ENCODE assay signal across 8 mouse cellular contexts in genomic region chr7:12835193-12835671, GRCm38 (mm10). TPM values are rescaled to one million over a fixed set of nuclear protein-coding genes. Genes with fewer than 3 reads are reported as not detected.
A peak's percentile ranks its signal among the peaks of the same experiment; 100 is the strongest.
DNase-seq lines count a peak whose midpoint lies in the region; ATAC-seq and TF ChIP-seq lines count a peak whose summit lies in the region.

No protein-coding gene starts in this region.

- H3K4me2 ChIP-seq in heart, postnatal 0 days (ENCODE audit: low read depth, low read length), result peak overlapping the region; percentile 71

- no peaks in the 10 kb centered on the region for H3K27me3 ChIP-seq in heart, postnatal 0 days (ENCODE audit: control insufficient read depth, insufficient read depth, low read length)

- no peak for TF ChIP-seq CTCF in heart, postnatal 0 days (IDR thresholded peaks at IDR 0.05; ENCODE audit: low read depth)

- TF ChIP-seq EP300 in heart, postnatal 0 days (IDR thresholded peaks at IDR 0.05; ENCODE audit: low read depth), result no peak

- peaks cover 34% of the 10 kb centered on the region for H3K9me3 ChIP-seq in heart, postnatal 0 days (replicated peaks; ENCODE audit: control insufficient read depth, low read length)

- WGBS in heart, postnatal 0 days, result 34% methylated on average over 13 of the region's 13 CpGs

- no peak for DNase-seq in cerebellum, postnatal 36 days
- peak; percentile 39 for DNase-seq in 3T3-L1 (ENCODE audit: low read depth, low spot score)
- peak; percentile 45 to 55 for DNase-seq in cerebellum, postnatal 14 days
- DNase-seq in heart, postnatal 0 days (ENCODE audit: low spot score), result peak; percentile 6
- peak; percentile 6 to 26 for DNase-seq in layer of hippocampus, postnatal 14 days (ENCODE audit: low spot score in 2 of 2)
- DNase-seq in yolk sac, embryonic 10.5 days (ENCODE audit: low spot score), result no peak

- 0 out of 2 replicates have a peak, but pooled peaks cover 3% of the 10 kb centered on the region for H3K4me1 ChIP-seq in heart, postnatal 0 days (ENCODE audit: control insufficient read depth, insufficient read depth)

- H3K4me3 ChIP-seq in heart, postnatal 0 days (ENCODE audit: low read depth, low read length), result peak overlapping the region; percentile 70

- H3K9ac ChIP-seq in heart, postnatal 0 days (replicated peaks; ENCODE audit: low read depth, low read length), result peak overlapping the region; percentile 80

- H3K27ac ChIP-seq in heart, postnatal 0 days (ENCODE audit: low read depth), result peak overlapping the region; percentile 75

- ATAC-seq in cerebellum, adult (ENCODE audit: insufficient number of reproducible peaks, low FRiP score, low TSS enrichment), result peak; percentile 59
- ATAC-seq in heart, postnatal 0 days (ENCODE audit: insufficient read depth, low read depth), result peak; percentile 12; the same call in 1 of the 2 replicates
- ATAC-seq in megakaryocyte progenitor cell, adult 5-6 weeks (replicated peaks; ENCODE audit: poor library complexity), result peak; percentile 40

- peaks cover 39% of the 10 kb centered on the region for H3K36me3 ChIP-seq in heart, postnatal 0 days (replicated peaks; ENCODE audit: control insufficient read depth, insufficient read depth, low read length)

RNA-seq across cellular contexts. Expression of gene Zfp110, which starts 0.7 kb away (rescaled TPM):
- 14.8 and 20.5 TPM in 2 replicates for total RNA-seq in heart, postnatal 0 days (2014; rRNA removed; ENCODE audit: low replicate concordance)
- polyA plus RNA-seq in heart, postnatal 0 days (2015; fragmentation: Nextera tagmentation; extraction: Ambion mirVana), result 15.3 and 15.9 TPM in 2 replicates
- 10 to 100 TPM; 16.1 to 16.8 TPM for total RNA-seq in layer of hippocampus, postnatal 14 days (2021)
- total RNA-seq in megakaryocyte progenitor cell, adult 5-6 weeks (2015), result 26.4 and 30.9 TPM in 2 replicates
- 31.2 and 36.8 TPM in 2 replicates for total RNA-seq in megakaryocyte progenitor cell, adult 5-6 weeks (2017)

RNA-seq across cellular contexts. Expression of gene Zfp329, which starts 16.6 kb away (rescaled TPM):
- 3.1 and 12.2 TPM in 2 replicates for total RNA-seq in heart, postnatal 0 days (2014; rRNA removed; ENCODE audit: low replicate concordance)
- 6.2 and 7.0 TPM in 2 replicates for polyA plus RNA-seq in heart, postnatal 0 days (2015; fragmentation: Nextera tagmentation; extraction: Ambion mirVana)
- total RNA-seq in layer of hippocampus, postnatal 14 days (2021), result 10 to 100 TPM; 19.5 to 20.2 TPM
- total RNA-seq in megakaryocyte progenitor cell, adult 5-6 weeks (2015), result 6.5 and 7.5 TPM in 2 replicates
- total RNA-seq in megakaryocyte progenitor cell, adult 5-6 weeks (2017), result 6.2 and 7.8 TPM in 2 replicates

RNA-seq across cellular contexts. Expression of gene Zscan18, which starts 31.8 kb away (rescaled TPM):
- total RNA-seq in heart, postnatal 0 days (2014; rRNA removed; ENCODE audit: low replicate concordance), result 1.5 and 6.3 TPM in 2 replicates
- 2.1 and 2.6 TPM in 2 replicates for polyA plus RNA-seq in heart, postnatal 0 days (2015; fragmentation: Nextera tagmentation; extraction: Ambion mirVana)
- total RNA-seq in layer of hippocampus, postnatal 14 days (2021), result 10 to 100 TPM; 16.8 to 21.9 TPM
- 0.95 and 2.0 TPM in 2 replicates for total RNA-seq in megakaryocyte progenitor cell, adult 5-6 weeks (2015)
- total RNA-seq in megakaryocyte progenitor cell, adult 5-6 weeks (2017), result 1.1 and 1.7 TPM in 2 replicates

RNA-seq across cellular contexts. Expression of gene Zfp128, which starts 45.7 kb away (rescaled TPM):
- 2.9 and 6.3 TPM in 2 replicates for total RNA-seq in heart, postnatal 0 days (2014; rRNA removed; ENCODE audit: low replicate concordance)
- 2.3 and 3.0 TPM in 2 replicates for polyA plus RNA-seq in heart, postnatal 0 days (2015; fragmentation: Nextera tagmentation; extraction: Ambion mirVana)
- 1 to 10 TPM; 6.2 to 7.3 TPM for total RNA-seq in layer of hippocampus, postnatal 14 days (2021)
- total RNA-seq in megakaryocyte progenitor cell, adult 5-6 weeks (2015), result 3.2 and 5.9 TPM in 2 replicates
- total RNA-seq in megakaryocyte progenitor cell, adult 5-6 weeks (2017), result 2.0 and 2.7 TPM in 2 replicates

Comparison
In these comparisons a context has a peak if more than half of its experiments do, and no peak if none do; other contexts are left out.
1. DNase-seq: peak in 3T3-L1 (single experiment), cerebellum, postnatal 14 days (2 of 2), heart, postnatal 0 days (single experiment) and layer of hippocampus, postnatal 14 days (2 of 2); none in cerebellum, postnatal 36 days (0 of 2) and yolk sac, embryonic 10.5 days (single experiment).
2. Peak in every context shown above with its lines, with median percentiles within 50 percentile points of each other: ATAC-seq.